Mouse (Mus musculus) kidney, postnatal 10 days (tissue): ENCODE data around the gene Slc6a14.

Experiments used
- DNase-seq: peaks from one replicate; pipeline ENCODE4 v3.0.0; 2021; ENCODE audit warnings: mixed read lengths

Slc6a14 gene

GRCm38 (mm10) chrX:21714829-21715228 lies at the start of gene Slc6a14:
Gene Slc6a14, plus strand, starts transcription at chrX:21714896.
- no peak for DNase-seq

- peak; percentile 3 for DNase-seq
Observed at GRCm38 (mm10) chrX:21670896-21671295, 43.8 kb upstream of the Slc6a14 start.

- no peak for DNase-seq
Observed at GRCm38 (mm10) chrX:21695220-21695619, 19.5 kb upstream of the Slc6a14 start.

- no peak for DNase-seq
Observed at GRCm38 (mm10) chrX:21695687-21696086, 19.0 kb upstream of the Slc6a14 start.

- DNase-seq: no peak
Observed at GRCm38 (mm10) chrX:21701646-21702045, 13.1 kb upstream of the Slc6a14 start.

- DNase-seq: no peak
Observed at GRCm38 (mm10) chrX:21704470-21704869, 10.2 kb upstream of the Slc6a14 start.

GRCm38 (mm10) chrX:21715293-21715692 lies 597 bp downstream of the Slc6a14 start:
- DNase-seq: no peak

GRCm38 (mm10) chrX:21716885-21717284 lies 2.2 kb downstream of the Slc6a14 start:
- DNase-seq: no peak

GRCm38 (mm10) chrX:21744997-21745396 lies 30.3 kb downstream of the Slc6a14 start, which contains the start of gene Gm28269:
Gene Gm28269, minus strand, starts transcription at chrX:21745097.
- DNase-seq: no peak
